Mouse (Mus musculus) spleen, embryonic (tissue): ENCODE measurements around the gene Ptprz1.
"Not testable (repeated sequence)": the region's sequence is repeated elsewhere in the genome, so short reads cannot be mapped to it uniquely, and the experiment has no call there.

ENCODE experiments used
- CTCF ChIA-PET: fragments of 350-600 bp; sonication (Branson Sonifier 250); formaldehyde crosslinking; loops from one replicate; lab custom pipeline; 2022; lab: Charles Lee

Ptprz1 gene

DNA sequence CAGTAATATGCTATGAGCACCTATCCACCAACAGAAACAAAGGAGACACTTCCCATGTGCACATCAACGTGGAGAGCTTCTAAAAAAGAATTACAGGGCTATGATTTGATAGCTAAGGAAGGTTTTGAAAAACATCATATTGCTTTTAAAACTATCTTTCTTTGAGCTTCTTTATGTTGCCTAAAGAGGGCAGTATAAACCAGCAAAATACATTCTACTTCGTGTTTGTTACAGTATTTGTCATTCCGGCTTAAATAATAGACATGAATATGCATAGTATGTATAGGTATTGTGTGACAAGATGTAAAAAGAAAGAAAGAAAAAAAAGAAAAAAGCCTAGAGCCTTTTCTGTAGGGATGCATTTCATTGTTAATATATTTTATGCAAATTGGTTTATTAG lies 127.8 kb downstream of the Ptprz1 start:
- CTCF ChIA-PET = no interaction called here

DNA sequence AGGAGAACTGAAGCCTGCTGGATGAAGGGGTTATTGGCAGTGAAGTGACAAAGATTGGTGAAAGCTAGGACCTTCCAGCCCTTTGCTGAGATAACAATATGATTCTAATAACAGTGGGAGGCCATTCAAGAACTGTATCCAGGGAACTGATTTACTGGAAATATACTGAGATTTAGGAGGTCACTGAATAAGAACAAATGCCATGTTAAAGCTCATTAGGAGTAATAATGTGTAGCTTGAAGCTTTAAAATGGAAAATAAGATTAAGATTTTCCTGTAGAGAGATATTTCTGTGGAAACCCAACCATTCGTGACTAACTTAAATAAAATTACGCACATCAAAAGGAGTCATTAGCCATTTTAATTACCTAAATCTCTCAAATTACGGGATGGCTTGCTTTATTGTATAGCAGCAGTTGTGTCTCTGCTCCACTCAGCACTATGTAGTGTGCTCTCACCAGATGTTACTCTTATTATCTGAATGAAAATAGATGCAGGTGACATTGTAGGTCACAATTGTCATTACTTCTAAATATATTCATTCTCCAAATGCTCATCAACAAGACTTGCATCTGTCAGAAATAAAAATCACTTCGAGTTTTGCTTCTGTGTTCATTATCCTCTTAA lies 139.8 kb downstream of the Ptprz1 start:
- CTCF ChIA-PET = no interaction called here

DNA sequence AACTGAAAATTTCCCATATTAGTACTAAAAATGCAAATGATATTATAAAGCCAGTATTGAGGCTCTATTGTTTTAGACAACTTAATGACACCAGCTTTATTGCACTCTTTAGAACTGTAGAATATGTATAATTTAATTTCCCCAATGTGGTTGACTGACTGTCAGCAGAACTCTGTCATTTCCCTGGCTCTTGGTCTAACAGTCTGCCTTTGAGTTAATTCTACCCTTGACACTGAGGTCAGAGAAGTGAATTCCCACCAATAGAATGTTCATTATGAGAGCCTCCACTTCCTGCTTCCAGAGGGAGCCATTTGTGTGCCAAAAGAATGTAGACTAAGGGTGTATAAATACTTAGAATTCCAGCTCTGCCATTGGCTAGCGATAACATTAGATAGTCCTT lies 152.9 kb downstream of the Ptprz1 start:
- CTCF ChIA-PET = no interaction called here

GRCm38 (mm10) chr6:23048836-23049235 lies 173.5 kb downstream of the Ptprz1 start:
- CTCF ChIA-PET = no interaction called here

- CTCF ChIA-PET = no interaction called here
Observed at GRCm38 (mm10) chr6:23055734-23056133, 180.4 kb downstream of the Ptprz1 start.

DNA sequence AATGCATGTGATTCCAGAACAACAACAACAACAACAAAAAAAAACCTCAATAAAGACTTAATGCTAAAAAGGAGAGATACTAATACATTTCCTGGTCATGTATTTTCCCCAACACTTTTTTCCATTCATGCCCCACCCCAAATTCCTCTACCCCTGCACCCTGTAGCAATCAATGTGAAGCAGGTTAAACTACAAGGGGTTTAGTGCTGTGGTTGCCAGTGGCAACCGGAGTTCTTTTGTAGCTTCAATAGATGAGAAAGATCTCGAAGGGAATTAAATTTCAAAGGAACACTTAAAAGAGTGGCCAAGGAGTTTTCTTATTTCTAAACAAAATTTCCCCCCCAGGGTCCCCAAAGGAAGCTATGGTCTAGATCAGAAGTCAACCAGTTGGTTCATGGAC lies 200.8 kb downstream of the Ptprz1 start:
- CTCF ChIA-PET = no interaction called here

DNA sequence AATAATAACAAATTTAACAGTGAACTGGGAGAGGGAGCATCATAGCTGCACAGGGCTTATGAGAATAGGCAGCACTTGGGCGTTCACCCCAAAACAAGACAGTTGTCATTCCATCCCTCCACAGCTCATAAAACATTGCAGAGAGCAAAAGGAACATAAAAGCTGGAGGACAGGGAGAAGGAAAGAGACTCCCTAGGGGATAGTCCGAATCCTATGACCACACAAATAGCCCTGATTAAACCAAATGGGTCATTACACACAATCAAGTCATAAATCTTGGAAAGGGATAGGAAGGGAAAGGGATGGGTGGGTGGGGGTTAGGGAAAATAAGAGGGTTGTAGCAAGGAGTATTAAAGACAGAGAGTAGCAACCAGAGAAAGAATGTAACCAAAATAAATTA lies 203.0 kb downstream of the Ptprz1 start:
- CTCF ChIA-PET = no interaction called here

DNA sequence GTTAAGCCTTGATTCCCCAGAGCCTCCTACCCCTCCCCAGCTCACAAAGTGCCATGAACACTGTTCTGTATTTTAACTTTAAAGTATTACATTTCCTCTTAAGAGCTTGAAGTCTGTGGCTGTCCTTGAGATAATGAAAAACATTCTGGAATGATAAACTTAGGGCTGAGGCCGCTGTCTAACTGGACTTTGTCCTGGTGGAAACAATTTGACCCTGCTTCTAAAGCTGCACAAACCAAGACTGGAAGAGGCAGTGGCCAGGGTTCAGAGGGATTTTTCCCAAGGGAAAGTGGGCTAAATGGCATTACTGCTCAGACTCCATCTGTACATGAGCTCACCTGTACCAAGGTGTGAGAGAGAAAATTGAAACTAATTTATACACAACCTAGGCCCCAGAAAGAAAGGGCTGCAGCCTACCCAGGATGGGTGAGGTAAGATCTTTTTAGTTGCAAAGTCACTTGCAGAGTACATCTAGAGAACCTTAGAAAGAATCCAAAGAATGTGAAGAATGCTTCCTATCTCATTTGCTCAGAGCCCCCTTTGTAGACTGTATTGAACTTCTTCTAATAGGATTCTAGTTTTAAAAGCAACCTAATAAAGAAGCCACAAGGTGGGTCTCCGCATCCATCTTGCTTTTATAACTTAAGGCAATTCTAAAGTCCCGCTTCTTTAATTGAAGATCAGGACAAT lies 204.8 kb downstream of the Ptprz1 start:
- CTCF ChIA-PET = no interaction called here

GRCm38 (mm10) chr6:23084587-23085421 lies 209.5 kb downstream of the Ptprz1 start:
- CTCF ChIA-PET = no interaction called here

GRCm38 (mm10) chr6:23089292-23089691 lies 214.0 kb downstream of the Ptprz1 start:
- CTCF ChIA-PET = not testable (repeated sequence)

GRCm38 (mm10) chr6:23090346-23091055 lies 215.2 kb downstream of the Ptprz1 start:
- CTCF ChIA-PET = not testable (repeated sequence)
